Mouse (Mus musculus) MEL (cell line): ENCODE results near the gene Agbl3. TPM values are rescaled to one million over a fixed set of nuclear protein-coding genes. Genes with fewer than 3 reads are reported as not detected.

Experiments
- DNase-seq: peaks from one replicate; pipeline ENCODE4 v3.0.0; 2011; ENCODE audit warnings: low read depth, low spot score
- H3K27ac ChIP-seq: 2 replicates; pipeline ENCODE4 v1.5.1; 2012; ENCODE audit warnings: low read depth, mild to moderate bottlenecking, control low read depth, low read length, moderate library complexity; ENCODE audit not compliant: control insufficient read depth
- H3K27me3 ChIP-seq, 2 experiments: fragments of 150-350 bp in 1 of 2; sonication (generic) in 1 of 2; 2 replicates each; pipeline ENCODE4 v1.6.1; 2012; ENCODE audit warnings: low read length in 2 of 2, mild to moderate bottlenecking in 2 of 2, improper control_type of control experiment in 1 of 2, moderate library complexity in 1 of 2; ENCODE audit not compliant: insufficient read depth in 2 of 2, control insufficient read depth in 1 of 2
- H3K36me3 ChIP-seq, 2 experiments: 2 replicates each; pipeline ENCODE4 v1.6.1; 2012 to 2014; ENCODE audit warnings: low read length in 2 of 2, improper control_type of control experiment in 1 of 2, inconsistent platforms in 1 of 2, mild to moderate bottlenecking in 1 of 2; ENCODE audit not compliant: insufficient read depth in 2 of 2, control insufficient read depth in 1 of 2
- H3K4me1 ChIP-seq, 2 experiments: fragments of 150-350 bp in 1 of 2; sonication (generic) in 1 of 2; 2 replicates each; pipeline ENCODE4 v1.6.1; 2012; ENCODE audit warnings: low read length in 2 of 2, improper control_type of control experiment in 1 of 2, mild to moderate bottlenecking in 1 of 2; ENCODE audit not compliant: insufficient read depth in 2 of 2, control insufficient read depth in 1 of 2
- H3K4me3 ChIP-seq, 2 experiments: fragments of 150-350 bp in 1 of 2; sonication (generic) in 1 of 2; 2 replicates each; pipeline ENCODE4 v1.5.1; 2012; ENCODE audit warnings: low read depth in 2 of 2, low read length in 2 of 2, mild to moderate bottlenecking in 2 of 2, moderate library complexity in 2 of 2, control low read depth in 1 of 2, improper control_type of control experiment in 1 of 2; ENCODE audit not compliant: control insufficient read depth in 1 of 2, insufficient read depth in 1 of 2
- H3K79me2 ChIP-seq: 2 replicates; pipeline ENCODE4 v1.6.1; 2012; ENCODE audit warnings: mild to moderate bottlenecking, low read length, moderate library complexity; ENCODE audit not compliant: control insufficient read depth, poor library complexity, insufficient read depth
- H3K9ac ChIP-seq: 2 replicates; pipeline ENCODE4 v1.6.1; 2012; ENCODE audit warnings: low read depth, mild to moderate bottlenecking, control low read depth, low read length, moderate library complexity; ENCODE audit not compliant: control insufficient read depth, poor library complexity, severe bottlenecking
- H3K9me3 ChIP-seq: fragments of 150-350 bp; sonication (generic); replicated peaks from 2 replicates; pipeline ENCODE4 v1.6.1; 2012; ENCODE audit warnings: mild to moderate bottlenecking, low read length, improper control_type of control experiment, moderate library complexity; ENCODE audit not compliant: insufficient read depth
- CHD1 ChIP-seq: IDR thresholded peaks from 2 replicates; pipeline ENCODE4 v1.6.1; 2012; ENCODE audit warnings: low read depth, mild to moderate bottlenecking, inconsistent platforms, low read length, improper control_type of control experiment
- CTCF ChIP-seq, 3 experiments: IDR thresholded peaks in 2 of 3; conservative IDR thresholded peaks in 1 of 3; 2 replicates each; pipeline ENCODE4 v1.5.1; 2011 to 2012; ENCODE audit warnings: low read length in 3 of 3, low read depth in 2 of 3, mild to moderate bottlenecking in 2 of 3, improper control_type of control experiment in 1 of 3, inconsistent platforms in 1 of 3, mixed read lengths in 1 of 3, moderate library complexity in 1 of 3; ENCODE audit not compliant: control insufficient read depth in 1 of 3, insufficient read depth in 1 of 3, poor library complexity in 1 of 3, severe bottlenecking in 1 of 3
- GATA1 ChIP-seq: IDR thresholded peaks from 2 replicates; pipeline ENCODE4 v1.6.1; 2011; ENCODE audit warnings: low read depth, low read length, improper control_type of control experiment
- JUND ChIP-seq: IDR thresholded peaks from 2 replicates; pipeline ENCODE4 v1.6.1; 2011; ENCODE audit warnings: low read depth, mild to moderate bottlenecking, improper control_type of control experiment, low read length
- MAFK ChIP-seq: IDR thresholded peaks from 2 replicates; pipeline ENCODE4 v1.6.1; 2011; ENCODE audit warnings: low read depth, mild to moderate bottlenecking, low read length, improper control_type of control experiment, borderline replicate concordance
- MAZ ChIP-seq: IDR thresholded peaks from 2 replicates; pipeline ENCODE4 v1.6.1; 2012; ENCODE audit warnings: low read depth, mild to moderate bottlenecking, inconsistent platforms, low read length, improper control_type of control experiment
- MEF2A ChIP-seq: IDR thresholded peaks from 2 replicates; pipeline ENCODE4 v1.6.1; 2014; ENCODE audit warnings: low read depth, mild to moderate bottlenecking, inconsistent platforms, low read length, improper control_type of control experiment; ENCODE audit not compliant: poor library complexity, insufficient replicate concordance, severe bottlenecking; ENCODE audit errors: extremely low read depth
- MXI1 ChIP-seq: IDR thresholded peaks from 2 replicates; pipeline ENCODE4 v1.6.1; 2011; ENCODE audit warnings: mild to moderate bottlenecking, low read depth, low read length, improper control_type of control experiment
- NELFE ChIP-seq: IDR thresholded peaks from 2 replicates; pipeline ENCODE4 v1.6.1; 2011; ENCODE audit warnings: low read depth, low read length, improper control_type of control experiment
- NRF1 ChIP-seq: IDR thresholded peaks from 2 replicates; pipeline ENCODE4 v1.6.1; 2014; ENCODE audit warnings: low read depth, mild to moderate bottlenecking, inconsistent platforms, low read length, improper control_type of control experiment, moderate library complexity; ENCODE audit not compliant: poor library complexity, insufficient read depth, severe bottlenecking
- POLR2AphosphoS2 ChIP-seq: IDR thresholded peaks from 2 replicates; pipeline ENCODE4 v1.6.1; 2011; ENCODE audit warnings: low read length, improper control_type of control experiment
- POLR2AphosphoS5 ChIP-seq: IDR thresholded peaks from 2 replicates; pipeline ENCODE4 v1.6.1; 2012; ENCODE audit warnings: low read depth, borderline replicate concordance, mild to moderate bottlenecking, inconsistent platforms, low read length, moderate library complexity, mixed read lengths
- RCOR1 ChIP-seq: IDR thresholded peaks from 2 replicates; pipeline ENCODE4 v1.6.1; 2012; ENCODE audit warnings: low read depth, mild to moderate bottlenecking, inconsistent platforms, low read length, improper control_type of control experiment
- SIN3A ChIP-seq: IDR thresholded peaks from 2 replicates; pipeline ENCODE4 v1.6.1; 2012; ENCODE audit warnings: low read length, improper control_type of control experiment, inconsistent platforms
- SMC3 ChIP-seq: IDR thresholded peaks from 2 replicates; pipeline ENCODE4 v1.6.1; 2011; ENCODE audit warnings: low read depth, low read length, improper control_type of control experiment
- TAL1 ChIP-seq: IDR thresholded peaks from 2 replicates; pipeline ENCODE4 v1.6.1; 2012; ENCODE audit warnings: mild to moderate bottlenecking, inconsistent platforms, low read length, moderate library complexity, mixed read lengths
- UBTF ChIP-seq: IDR thresholded peaks from 2 replicates; pipeline ENCODE4 v1.6.1; 2012; ENCODE audit warnings: low read depth, mild to moderate bottlenecking, inconsistent platforms, low read length, improper control_type of control experiment, moderate library complexity, borderline replicate concordance; ENCODE audit not compliant: insufficient read depth
- USF2 ChIP-seq, 2 experiments: IDR thresholded peaks; 2 replicates each; pipeline ENCODE4 v1.6.1; 2011 to 2012; ENCODE audit warnings: improper control_type of control experiment in 2 of 2, low read length in 2 of 2, borderline replicate concordance in 1 of 2, inconsistent platforms in 1 of 2, low read depth in 1 of 2, mild to moderate bottlenecking in 1 of 2; ENCODE audit not compliant: insufficient read depth in 1 of 2
- ZC3H11A ChIP-seq: IDR thresholded peaks from 2 replicates; pipeline ENCODE4 v1.6.1; 2012; ENCODE audit warnings: low read depth, mild to moderate bottlenecking, inconsistent platforms, low read length, improper control_type of control experiment
- ZMIZ1 ChIP-seq: IDR thresholded peaks from 2 replicates; pipeline ENCODE4 v1.6.1; 2012; ENCODE audit warnings: low read depth, mild to moderate bottlenecking, inconsistent platforms, low read length, improper control_type of control experiment, moderate library complexity
- polyA plus RNA-seq, 2 experiments: library from polyadenylated mRNA; stranded (reverse) in 1 of 2; unstranded in 1 of 2; fragments of >175 nt in 1 of 2; fragments of >200 nt in 1 of 2; gene quantifications; 2 replicates each; pipeline versions ENCODE4 v1.2.1 to v1.2.4; 2012; ENCODE audit warnings: low replicate concordance in 2 of 2, low read depth in 1 of 2; ENCODE audit not compliant: insufficient read length in 2 of 2, insufficient read depth in 1 of 2, missing spikeins in 1 of 2
- total RNA-seq: library from RNA; depleted of rRNA; stranded (reverse); fragments of 300-350 nt; gene quantifications from 2 replicates; pipeline ENCODE4 v1.2.3, GENCODE M21; 2012

The Agbl3 gene
- total and polyA plus RNA-seq, 3 experiments = 1.3 TPM; not detected in 2

DNA sequence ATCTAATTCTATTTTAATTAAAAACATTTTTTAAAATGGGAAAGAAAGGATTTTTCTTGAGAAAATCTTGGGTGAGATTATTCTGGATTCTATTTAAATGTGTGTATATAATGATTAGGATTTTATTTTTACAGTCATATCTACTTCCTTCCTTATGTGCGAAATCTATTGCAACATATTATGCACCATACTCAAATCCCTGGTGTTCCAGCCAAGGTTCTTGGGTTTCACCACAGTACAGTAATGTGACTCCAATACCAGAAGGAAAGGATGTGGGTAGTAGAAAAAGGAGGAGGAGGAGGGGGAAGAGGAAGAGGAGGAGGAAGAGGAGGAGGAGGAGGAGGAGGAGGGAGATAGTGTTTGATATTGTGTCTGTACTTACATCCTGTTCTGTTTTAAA is 2.3 kb downstream of the Agbl3 start:
- Histone ChIP-seq H3K27ac (no peak overlapping the region), H3K79me2 (no peaks in the 10 kb centered on the region; the same call in 1 of the 2 replicates), H3K9ac (no peak overlapping the region), H3K36me3 (no peaks in the 10 kb centered on the region), H3K4me1 (no peaks in the 10 kb centered on the region), H3K9me3 (no peaks in the 10 kb centered on the region), H3K27me3 (peaks cover 5 to 15% of the 10 kb centered on the region in 2 experiments), H3K4me3 (no peak overlapping the region)
- no peak for TF ChIP-seq JUND
- no peak for TF ChIP-seq CTCF (IDR thresholded peaks at IDR 0.05 in 2 of 3, conservative IDR thresholded peaks at IDR 0.05 in 1 of 3; ENCODE audit: control insufficient read depth in 1 of 3, insufficient read depth in 1 of 3, low read depth in 2 of 3, low read length in 3 of 3, poor library complexity in 1 of 3, severe bottlenecking in 1 of 3)
- TF ChIP-seq TAL1 = no peak
- no peak for TF ChIP-seq GATA1
- no peak for TF ChIP-seq MAZ
- no peak for TF ChIP-seq ZMIZ1
- DNase-seq = no peak

DNA sequence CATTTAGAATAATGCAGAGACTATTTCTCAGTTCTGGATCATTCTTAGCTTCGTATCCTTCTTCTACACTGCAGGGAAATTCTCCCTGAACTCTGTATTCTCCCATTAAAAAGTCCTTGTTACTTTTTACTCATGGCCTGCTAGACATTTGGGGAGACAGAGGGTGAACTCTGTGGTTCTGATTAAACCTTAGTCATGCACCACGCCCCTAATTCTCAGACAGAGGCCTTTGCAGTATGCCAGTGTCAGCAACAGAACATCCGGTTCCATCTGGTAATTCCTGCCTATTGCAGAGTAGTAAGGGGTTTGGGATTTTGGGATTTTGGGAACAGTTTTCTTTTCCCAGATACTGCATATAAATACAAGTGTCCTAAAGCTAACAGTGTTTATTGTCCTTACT is 16.6 kb downstream of the Agbl3 start:
- H3K4me1 ChIP-seq = no peaks in the 10 kb centered on the region
- no peak for TF ChIP-seq NRF1
- no peak for TF ChIP-seq CHD1
- TF ChIP-seq TAL1 = no peak
- TF ChIP-seq SMC3 = no peak

DNA sequence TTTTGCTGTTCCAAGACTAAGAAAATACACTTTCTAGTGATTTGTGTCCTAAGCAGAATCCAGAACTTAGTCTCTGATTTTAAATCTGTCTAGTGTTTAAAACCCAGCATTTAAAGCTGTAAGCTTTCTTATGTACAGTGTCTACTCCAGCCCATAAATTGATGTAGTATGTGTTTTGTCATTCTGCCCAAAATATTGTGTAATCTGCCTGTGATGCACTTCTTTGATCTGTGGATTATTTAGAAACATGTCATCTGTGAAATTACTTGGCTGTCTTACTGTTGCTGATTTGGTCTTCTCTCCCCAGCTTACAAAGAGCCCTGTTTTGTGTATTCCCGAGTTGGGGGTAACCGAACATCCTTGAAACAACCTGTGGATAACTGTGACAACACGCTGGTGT is 17.7 kb downstream of the Agbl3 start:
- Histone ChIP-seq H3K79me2 (no peaks in the 10 kb centered on the region), H3K36me3 (no peaks in the 10 kb centered on the region), H3K4me3 (no peak overlapping the region), H3K9ac (no peak overlapping the region), H3K4me1 (no peaks in the 10 kb centered on the region), H3K27me3 (peaks cover 2 to 8% of the 10 kb centered on the region in 2 experiments), H3K9me3 (no peaks in the 10 kb centered on the region), H3K27ac (no peak overlapping the region)
- no peak for DNase-seq
- TF ChIP-seq USF2 (IDR thresholded peaks at IDR 0.05; ENCODE audit: borderline replicate concordance in 1 of 2, insufficient read depth in 1 of 2, low read depth in 1 of 2, low read length in 2 of 2) = no peak
- TF ChIP-seq ZC3H11A = no peak
- no peak for TF ChIP-seq UBTF
- no peak for TF ChIP-seq MAFK
- TF ChIP-seq MEF2A = no peak
- no peak for TF ChIP-seq MXI1
- no peak for TF ChIP-seq RCOR1
- TF ChIP-seq POLR2AphosphoS2 = no peak
- no peak for TF ChIP-seq NELFE
- TF ChIP-seq POLR2AphosphoS5 = no peak
- no peak for TF ChIP-seq MAZ
- no peak for TF ChIP-seq SMC3
- TF ChIP-seq NRF1 = no peak
- TF ChIP-seq SIN3A = no peak

More for the DNA sequence above, 16.6 kb downstream of the Agbl3 start:
- H3K9ac ChIP-seq = no peak overlapping the region
- no peaks in the 10 kb centered on the region for H3K9me3 ChIP-seq
- no peak overlapping the region for H3K27ac ChIP-seq
- H3K4me3 ChIP-seq = no peak overlapping the region
- H3K27me3 ChIP-seq = peaks cover 1 to 4% of the 10 kb centered on the region in 2 experiments
- no peak for DNase-seq
- H3K79me2 ChIP-seq = no peaks in the 10 kb centered on the region
- H3K36me3 ChIP-seq = no peaks in the 10 kb centered on the region
